Mouse (Mus musculus) thymus, adult 2 months (tissue): Measurements from ENCODE around the gene Gpha2. TPM values are rescaled to one million over a fixed set of nuclear protein-coding genes. Genes with fewer than 3 reads are reported as not detected.

Experiments
- DNase-seq: peaks from one replicate; pipeline ENCODE4 v3.0.0; 2021
- H3K27ac ChIP-seq: fragments of 200-500 bp; 2 replicates; pipeline ENCODE4 v1.5.1; 2012; ENCODE audit warnings: low read length, control low read depth; ENCODE audit not compliant: control insufficient read depth, insufficient read depth
- H3K27me3 ChIP-seq: fragments of 200-500 bp; 2 replicates; pipeline ENCODE4 v1.6.1; 2012; ENCODE audit warnings: mild to moderate bottlenecking, low read length, moderate library complexity, mixed read lengths; ENCODE audit not compliant: control insufficient read depth, insufficient read depth
- H3K36me3 ChIP-seq: fragments of 200-500 bp; 2 replicates; pipeline ENCODE4 v1.6.1; 2012; ENCODE audit warnings: mild to moderate bottlenecking, low read length, moderate library complexity; ENCODE audit not compliant: control insufficient read depth, insufficient read depth
- H3K4me1 ChIP-seq: fragments of 200-500 bp; replicated peaks from 2 replicates; pipeline ENCODE4 v1.6.1; 2012; ENCODE audit warnings: low read length; ENCODE audit not compliant: control insufficient read depth, insufficient read depth
- H3K4me3 ChIP-seq: fragments of 200-500 bp; 2 replicates; pipeline ENCODE4 v1.5.1; 2012; ENCODE audit warnings: mild to moderate bottlenecking, low read length, control low read depth, moderate library complexity; ENCODE audit not compliant: control insufficient read depth, insufficient read depth
- CTCF ChIP-seq: fragments of 200-500 bp; IDR thresholded peaks from 2 replicates; pipeline ENCODE4 v1.5.1; 2012; ENCODE audit warnings: mild to moderate bottlenecking, control low read depth, low read length, moderate library complexity, borderline replicate concordance; ENCODE audit not compliant: control insufficient read depth, poor library complexity, insufficient read depth; ENCODE audit errors: extremely low read depth
- POLR2A ChIP-seq: fragments of 200-500 bp; IDR thresholded peaks from 2 replicates; pipeline ENCODE4 v1.6.1; 2012; ENCODE audit warnings: mild to moderate bottlenecking, low read length, control low read depth, moderate library complexity; ENCODE audit not compliant: control insufficient read depth, poor library complexity, insufficient read depth; ENCODE audit errors: extremely low read depth
- WGBS: fragments of 180-500 bp; shearing (Covaris S2); methylation state at CpG from one replicate; pipeline ENCODE4 v1.1.7; 2018; 5-methylcytosine and 5-hydroxymethylcytosine counted together
- polyA plus RNA-seq: library from polyadenylated mRNA; depleted of rRNA; stranded (reverse); fragments of >200 nt; gene quantifications from 2 replicates; pipeline ENCODE4 v1.2.3, GENCODE M21; 2012

Gene Gpha2
- polyA plus RNA-seq, 1 experiment, result 8.9 TPM

GRCm38 (mm10) chr19:6240725-6241124 is 14.5 kb downstream of the Gpha2 start:
- H3K27ac ChIP-seq, result no peak overlapping the region; the same call in 1 of the 2 replicates

DNA sequence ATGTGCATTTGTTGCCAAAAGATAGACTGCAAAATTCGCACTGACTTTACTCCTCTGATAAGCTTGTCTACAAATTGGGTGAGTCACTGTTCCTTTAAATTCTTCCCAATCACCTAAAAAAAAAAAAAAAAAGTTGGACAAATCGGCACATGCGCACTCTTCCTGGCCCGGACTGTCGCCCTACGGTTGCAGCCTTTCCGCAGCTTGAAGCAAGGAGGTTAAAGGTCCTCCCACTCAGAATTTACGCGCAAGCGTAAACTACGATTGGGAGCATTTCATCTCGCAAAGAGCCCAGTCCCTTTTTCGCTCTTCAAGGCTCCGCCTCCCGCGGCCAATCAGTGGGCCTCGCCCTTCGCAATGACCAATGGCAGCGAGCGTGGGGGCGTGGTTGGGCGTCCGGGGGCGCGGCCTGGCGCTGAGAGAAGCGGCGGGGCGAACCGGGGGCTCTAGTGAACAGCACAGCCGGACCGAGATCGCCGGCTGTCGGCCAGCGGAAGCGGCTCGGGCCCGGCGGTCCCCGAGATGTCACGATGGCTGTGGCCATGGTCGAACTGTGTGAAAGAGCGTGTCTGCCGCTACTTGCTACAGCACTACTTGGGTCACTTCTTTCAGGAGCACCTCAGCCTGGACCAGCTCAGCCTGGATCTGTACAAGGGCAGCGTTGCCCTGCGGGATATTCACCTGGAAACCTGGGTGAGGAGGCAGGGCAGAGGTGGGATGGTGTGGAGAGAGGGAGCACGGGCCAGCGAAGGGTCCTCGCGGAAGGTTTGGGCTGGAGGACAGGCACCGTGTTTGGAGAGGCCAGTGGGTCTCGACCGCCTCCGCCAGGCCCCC is 15.3 kb downstream of the Gpha2 start, which contains the start of gene Atg2a:
TSS of gene Atg2a (plus strand) at position 395 of the 834 bp plus-strand sequence.
- TF ChIP-seq CTCF (no peak; the same call in 1 of the 2 replicates), POLR2A (peak; percentile 77; the same call in 1 of the 2 replicates)
- Histone ChIP-seq H3K27me3 (no peaks in the 10 kb centered on the region), H3K4me3 (peak within 1 kb of the TSS; percentile 86), H3K4me1 (peaks cover 14% of the 10 kb centered on the region), H3K36me3 (peaks cover 11% of the 10 kb centered on the region), H3K27ac (peak within 1 kb of the TSS; percentile 76)
- WGBS, result under 1% methylated on average over 55 of the region's 55 CpGs
- DNase-seq, result peak; percentile 98

More at GRCm38 (mm10) chr19:6240725-6241124, 14.5 kb downstream of the Gpha2 start:
- DNase-seq, result no peak
- TF ChIP-seq POLR2A, result no peak
- no peak for TF ChIP-seq CTCF
- peaks cover 17% of the 10 kb centered on the region for H3K4me1 ChIP-seq
- 68% methylated on average over 5 of the region's 5 CpGs for WGBS
- H3K27me3 ChIP-seq, result no peaks in the 10 kb centered on the region
- H3K36me3 ChIP-seq, result peaks cover 3% of the 10 kb centered on the region; the same call in 1 of the 2 replicates
- H3K4me3 ChIP-seq, result no peak overlapping the region

GRCm38 (mm10) chr19:6242281-6242680 is 16.1 kb downstream of the Gpha2 start:
- Histone ChIP-seq H3K4me1 (peaks cover 12% of the 10 kb centered on the region), H3K36me3 (peaks cover 17% of the 10 kb centered on the region), H3K4me3 (peak overlapping the region; percentile 86), H3K27ac (peak overlapping the region; percentile 76), H3K27me3 (no peaks in the 10 kb centered on the region)
- TF ChIP-seq POLR2A (no peak), CTCF (no peak)
- WGBS, result 0% methylated on average over 4 of the region's 4 CpGs
- peak; percentile 69 for DNase-seq

- no peak for DNase-seq
- TF ChIP-seq CTCF, result no peak
- no peak for TF ChIP-seq POLR2A
- Histone ChIP-seq H3K4me1 (peaks cover 12% of the 10 kb centered on the region), H3K27me3 (no peaks in the 10 kb centered on the region), H3K4me3 (no peak overlapping the region), H3K27ac (no peak overlapping the region), H3K36me3 (peaks cover 26% of the 10 kb centered on the region)
- 96% methylated on average over 5 of the region's 5 CpGs for WGBS
Measured at GRCm38 (mm10) chr19:6243226-6243625, 17.0 kb downstream of the Gpha2 start.

- H3K4me3 ChIP-seq, result no peak overlapping the region
- no peak for DNase-seq
- H3K27ac ChIP-seq, result no peak overlapping the region
- H3K36me3 ChIP-seq, result peaks cover 34% of the 10 kb centered on the region
- WGBS, result 94% methylated on average over 1 of the region's 1 CpGs
- no peak for TF ChIP-seq CTCF
- no peak for TF ChIP-seq POLR2A
- no peaks in the 10 kb centered on the region for H3K27me3 ChIP-seq
- peaks cover 12% of the 10 kb centered on the region for H3K4me1 ChIP-seq
Measured at GRCm38 (mm10) chr19:6245806-6246205, 19.6 kb downstream of the Gpha2 start.

DNA sequence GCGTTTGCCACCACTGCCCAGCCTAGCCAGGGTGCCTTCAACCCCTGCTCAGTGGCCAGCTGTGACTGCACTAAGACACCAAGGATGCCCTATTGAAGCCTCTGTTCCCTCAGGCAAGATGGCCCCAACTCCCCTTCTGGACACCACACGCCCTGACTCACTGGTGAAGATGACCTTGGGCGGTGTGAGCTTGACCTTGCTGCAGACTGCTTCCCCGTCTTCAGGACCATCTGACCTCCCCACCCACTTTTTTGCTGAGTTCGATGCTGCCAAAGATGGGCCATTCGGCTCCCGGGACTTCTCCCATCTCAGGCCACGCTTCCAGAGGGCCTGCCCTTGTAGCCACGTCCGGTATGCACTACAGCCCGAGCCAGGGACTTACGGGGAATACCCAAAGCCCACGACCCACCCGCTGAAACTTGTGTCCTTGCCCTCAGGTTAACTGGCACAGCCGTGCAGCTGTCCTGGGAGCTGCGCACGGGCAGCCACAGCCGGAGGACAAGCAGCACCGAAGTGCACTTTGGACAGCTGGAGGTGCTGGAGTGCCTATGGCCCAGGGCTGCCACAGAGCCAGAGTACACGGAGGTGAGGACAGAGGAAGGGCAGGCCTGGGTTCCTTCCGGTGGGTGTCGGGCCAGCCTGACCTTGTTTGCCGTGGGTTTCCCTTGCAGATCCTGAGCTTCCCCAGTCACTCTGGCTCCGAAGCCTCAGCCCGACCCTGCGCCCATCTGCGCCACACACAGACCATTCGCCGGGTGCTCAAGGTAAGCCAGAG is 21.5 kb downstream of the Gpha2 start:
- Histone ChIP-seq H3K4me3 (no peak overlapping the region), H3K27ac (no peak overlapping the region), H3K36me3 (peaks cover 54% of the 10 kb centered on the region), H3K27me3 (no peaks in the 10 kb centered on the region), H3K4me1 (peaks cover 5% of the 10 kb centered on the region)
- TF ChIP-seq POLR2A, result no peak
- 97% methylated on average over 29 of the region's 29 CpGs for WGBS
- no peak for DNase-seq
